Mouse (Mus musculus) midbrain, embryonic 11.5 days (tissue): ENCODE results near the gene Zdhhc5. TPM values are rescaled to one million over a fixed set of nuclear protein-coding genes. Genes with fewer than 3 reads are reported as not detected.
"Not testable (repeated sequence)": the region's sequence is repeated elsewhere in the genome, so short reads cannot be mapped to it uniquely, and the experiment has no call there.

Source experiments
- ATAC-seq: fragments of 200-750 bp; cut with Nextera tagmentation; 2 replicates; pipeline ENCODE4 v1.8.0; 2017; ENCODE audit warnings: moderate TSS enrichment, moderate library complexity; ENCODE audit not compliant: low FRiP score
- DNase-seq: peaks from one replicate; pipeline ENCODE4 v3.0.0; 2015; ENCODE audit warnings: low spot score; ENCODE audit errors: missing footprints
- H3K27ac ChIP-seq: fragments of 300-500 bp; sonication (generic); 2 replicates; pipeline ENCODE4 v1.5.1; 2014; ENCODE audit warnings: low read depth, low read length
- H3K27me3 ChIP-seq: fragments of 300-500 bp; sonication (generic); 2 replicates; pipeline ENCODE4 v1.6.1; 2014; ENCODE audit warnings: mild to moderate bottlenecking, low read length, moderate library complexity, mixed read lengths; ENCODE audit not compliant: control insufficient read depth, insufficient read depth
- H3K36me3 ChIP-seq: fragments of 300-500 bp; sonication (generic); 2 replicates; pipeline ENCODE4 v1.6.1; 2014; ENCODE audit warnings: mild to moderate bottlenecking, low read length, moderate library complexity, mixed read lengths; ENCODE audit not compliant: control insufficient read depth, insufficient read depth
- H3K4me1 ChIP-seq: fragments of 300-500 bp; sonication (generic); 2 replicates; pipeline ENCODE4 v1.6.1; 2014; ENCODE audit warnings: low read length; ENCODE audit not compliant: control insufficient read depth, insufficient read depth
- H3K4me2 ChIP-seq: fragments of 300-500 bp; sonication (generic); 2 replicates; pipeline ENCODE4 v1.6.1; 2014; ENCODE audit warnings: mild to moderate bottlenecking, moderate library complexity
- H3K4me3 ChIP-seq: fragments of 300-500 bp; sonication (generic); 2 replicates; pipeline ENCODE4 v1.5.1; 2014; ENCODE audit warnings: low read depth, low read length
- H3K9ac ChIP-seq: fragments of 300-500 bp; sonication (generic); 2 replicates; pipeline ENCODE4 v1.6.1; 2014; ENCODE audit warnings: low read length
- H3K9me3 ChIP-seq: fragments of 300-500 bp; sonication (generic); 2 replicates; pipeline ENCODE4 v1.6.1; 2016; ENCODE audit warnings: low read length; ENCODE audit not compliant: control insufficient read depth
- WGBS: fragments of 180-500 bp; shearing (Covaris S2); extraction: QIAGEN DNeasy Blood & Tissue Kit; methylation state at CpG from one replicate; pipeline ENCODE4 v1.1.7; 2014; 5-methylcytosine and 5-hydroxymethylcytosine counted together
- polyA plus RNA-seq: library from polyadenylated mRNA; unstranded; fragments of >200 nt; fragmentation: Nextera tagmentation; extraction: Ambion mirVana; gene quantifications from 2 replicates; pipeline ENCODE4 v1.2.1, GENCODE M21; 2014

Zdhhc5 gene
- polyA plus RNA-seq, 1 experiment from 2014 or later = 22.4 TPM

- no peak for ATAC-seq
- WGBS = 6% methylated on average over 27 of the region's 27 CpGs
- peak overlapping the region; percentile 43 for H3K4me2 ChIP-seq
These were observed 21.6 kb upstream of the Zdhhc5 start for GRCm38 (mm10) chr2:84736312-84737161.

DNA sequence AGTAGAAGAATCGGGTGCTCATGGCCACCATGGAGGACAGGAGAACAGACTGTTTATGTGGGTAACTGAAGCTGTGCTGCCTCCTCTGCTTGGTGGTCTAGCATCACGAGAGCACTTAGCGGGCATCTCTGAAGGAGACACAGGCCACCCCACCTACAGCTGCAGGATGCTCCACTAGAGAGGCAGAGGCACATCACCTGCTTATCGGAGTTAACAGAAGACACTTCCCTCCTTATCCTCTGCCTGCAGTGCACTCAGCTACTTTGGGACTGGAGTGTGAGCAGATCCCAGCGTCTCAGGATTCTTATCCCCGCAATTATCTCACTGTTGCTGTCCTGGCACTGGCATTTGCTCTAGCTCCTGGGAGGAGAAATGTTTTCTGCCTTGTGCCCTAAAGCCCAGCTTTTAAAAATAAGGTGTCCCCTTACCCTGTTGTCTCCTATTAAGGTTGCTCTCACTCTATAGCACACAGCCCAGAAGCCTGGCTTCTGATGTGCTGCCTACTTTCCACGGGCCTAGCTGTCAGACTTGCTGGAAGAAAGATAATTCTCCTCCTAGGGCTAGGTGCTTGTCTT, 20.5 kb upstream of the Zdhhc5 start:
- Histone ChIP-seq H3K27me3 (no peaks in the 10 kb centered on the region), H3K9me3 (no peaks in the 10 kb centered on the region), H3K4me3 (peak overlapping the region; percentile 58), H3K9ac (peak overlapping the region; percentile 91), H3K36me3 (no peaks in the 10 kb centered on the region), H3K4me2 (peak overlapping the region; percentile 74), H3K4me1 (peaks cover 51% of the 10 kb centered on the region), H3K27ac (peak overlapping the region; percentile 69)
- no peak for ATAC-seq
- peak; percentile 90 for DNase-seq
- WGBS = 22% methylated on average over 7 of the region's 7 CpGs

More at GRCm38 (mm10) chr2:84736312-84737161, 21.6 kb upstream of the Zdhhc5 start:
- Histone ChIP-seq H3K9me3 (no peaks in the 10 kb centered on the region), H3K9ac (peak overlapping the region; percentile 54), H3K4me1 (peaks cover 62% of the 10 kb centered on the region), H3K4me3 (peak overlapping the region; percentile 19), H3K36me3 (no peaks in the 10 kb centered on the region), H3K27me3 (no peaks in the 10 kb centered on the region), H3K27ac (no peak overlapping the region; the same call in 1 of the 2 replicates)
- peak; percentile 92 for DNase-seq

DNA sequence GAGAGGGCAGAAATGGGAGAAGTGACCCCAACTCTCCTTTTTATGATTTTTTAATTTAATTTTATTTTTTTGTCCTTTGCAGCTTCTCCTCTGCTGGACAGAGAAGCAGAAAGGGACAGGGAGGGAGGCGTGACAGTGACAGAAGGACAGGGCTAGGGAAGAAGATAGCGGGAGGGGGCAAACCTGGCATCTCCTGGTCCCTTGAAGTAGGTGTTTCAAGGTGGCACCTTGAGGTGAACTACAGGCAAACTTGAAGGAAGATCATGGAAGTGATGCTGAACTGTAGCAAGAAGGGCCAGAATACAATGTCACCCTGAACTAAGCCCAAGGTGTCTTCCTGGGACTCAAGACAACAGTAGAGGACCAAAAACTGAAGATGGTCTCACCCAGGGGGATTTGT, 19.9 kb upstream of the Zdhhc5 start:
- DNase-seq (peak; percentile 89), ATAC-seq (no peak)
- Histone ChIP-seq H3K4me1 (peaks cover 48% of the 10 kb centered on the region), H3K9ac (peak overlapping the region; percentile 91), H3K27ac (peak overlapping the region; percentile 69), H3K4me3 (peak overlapping the region; percentile 58), H3K36me3 (no peaks in the 10 kb centered on the region), H3K9me3 (no peaks in the 10 kb centered on the region), H3K4me2 (peak overlapping the region; percentile 74), H3K27me3 (no peaks in the 10 kb centered on the region)
- 0% methylated on average over 2 of the region's 2 CpGs for WGBS

- peak overlapping the region; percentile 74 for H3K4me2 ChIP-seq
- peak; percentile 96 for DNase-seq
- H3K9ac ChIP-seq = peak overlapping the region; percentile 91
- no peaks in the 10 kb centered on the region for H3K27me3 ChIP-seq
- peak; percentile 36 for ATAC-seq
- no peaks in the 10 kb centered on the region for H3K9me3 ChIP-seq
- no peaks in the 10 kb centered on the region for H3K36me3 ChIP-seq
- under 1% methylated on average over 11 of the region's 11 CpGs for WGBS
- peak overlapping the region; percentile 69 for H3K27ac ChIP-seq
- H3K4me1 ChIP-seq = peaks cover 48% of the 10 kb centered on the region
- H3K4me3 ChIP-seq = peak overlapping the region; percentile 58
These were observed 19.4 kb upstream of the Zdhhc5 start for GRCm38 (mm10) chr2:84734351-84734864.

GRCm38 (mm10) chr2:84733579-84734300, 18.8 kb upstream of the Zdhhc5 start, which contains the start of gene Ypel4:
Gene Ypel4 (plus strand): TSS chr2:84734058.
- Histone ChIP-seq H3K4me2 (peak within 1 kb of the TSS; percentile 74), H3K9me3 (no peaks in the 10 kb centered on the region), H3K9ac (peak within 1 kb of the TSS; percentile 91), H3K27me3 (no peaks in the 10 kb centered on the region), H3K4me1 (peaks cover 43% of the 10 kb centered on the region), H3K36me3 (no peaks in the 10 kb centered on the region), H3K27ac (peak within 1 kb of the TSS; percentile 69), H3K4me3 (peak within 1 kb of the TSS; percentile 58)
- ATAC-seq (peak; percentile 66), DNase-seq (peak; percentile 95)
- WGBS = 4% methylated on average over 8 of the region's 8 CpGs

DNA sequence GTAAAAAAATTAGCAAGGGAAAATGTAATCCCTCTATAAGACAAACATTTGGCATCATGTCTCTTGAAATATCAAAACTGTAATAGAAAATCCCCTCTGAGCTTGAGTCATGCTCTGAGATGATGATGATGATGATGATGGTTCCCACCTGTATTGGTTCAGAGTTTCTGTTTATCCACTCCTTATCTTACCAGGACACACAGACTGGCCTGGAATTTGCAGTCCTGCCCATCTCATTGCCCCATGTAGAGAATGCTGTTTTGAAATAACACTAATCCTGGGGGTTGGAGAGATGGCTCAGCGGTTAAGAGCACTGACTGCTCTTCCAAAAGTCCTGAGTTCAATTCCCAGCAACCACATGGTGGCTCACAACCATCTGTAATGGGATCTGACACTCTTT, 17.4 kb upstream of the Zdhhc5 start:
- Histone ChIP-seq H3K4me1 (peaks cover 30% of the 10 kb centered on the region), H3K9ac (no peak overlapping the region), H3K4me3 (no peak overlapping the region), H3K9me3 (no peaks in the 10 kb centered on the region), H3K36me3 (no peaks in the 10 kb centered on the region), H3K27me3 (no peaks in the 10 kb centered on the region), H3K4me2 (no peak overlapping the region), H3K27ac (no peak overlapping the region)
- no peak for ATAC-seq
- DNase-seq = no peak
- 54% methylated on average over 1 of the region's 1 CpGs for WGBS

- Histone ChIP-seq H3K4me2 (no peak overlapping the region), H3K4me1 (peaks cover 24% of the 10 kb centered on the region), H3K9ac (no peak overlapping the region), H3K9me3 (no peaks in the 10 kb centered on the region), H3K27ac (no peak overlapping the region), H3K27me3 (no peaks in the 10 kb centered on the region), H3K36me3 (no peaks in the 10 kb centered on the region), H3K4me3 (no peak overlapping the region)
- no peak for DNase-seq
- 77% methylated on average over 3 of the region's 3 CpGs for WGBS
- no peak for ATAC-seq
These were observed 16.2 kb upstream of the Zdhhc5 start for GRCm38 (mm10) chr2:84731206-84731605.

GRCm38 (mm10) chr2:84728191-84728590, 13.2 kb upstream of the Zdhhc5 start:
- H3K27ac ChIP-seq, H3K27me3 ChIP-seq, DNase-seq, H3K4me2 ChIP-seq, H3K4me3 ChIP-seq, H3K9me3 ChIP-seq, H3K9ac ChIP-seq, H3K36me3 ChIP-seq, ATAC-seq: not testable (repeated sequence)
- 87% methylated on average over 5 of the region's 5 CpGs for WGBS
- H3K4me1 ChIP-seq = peaks cover 14% of the 10 kb centered on the region
